Mouse (Mus musculus): ENCODE results near the gene Rfc5. TPM values are rescaled to one million over a fixed set of nuclear protein-coding genes. Genes with fewer than 3 reads are reported as not detected.
A peak's percentile ranks its signal among the peaks of the same experiment; 100 is the strongest.
"Not testable (repeated sequence)": the region's sequence is repeated elsewhere in the genome, so short reads cannot be mapped to it uniquely, and the experiment has no call there.

The Rfc5 gene
- total RNA-seq, 2 experiments from 2014 or later = 26.4 to 54.1 TPM

DNA sequence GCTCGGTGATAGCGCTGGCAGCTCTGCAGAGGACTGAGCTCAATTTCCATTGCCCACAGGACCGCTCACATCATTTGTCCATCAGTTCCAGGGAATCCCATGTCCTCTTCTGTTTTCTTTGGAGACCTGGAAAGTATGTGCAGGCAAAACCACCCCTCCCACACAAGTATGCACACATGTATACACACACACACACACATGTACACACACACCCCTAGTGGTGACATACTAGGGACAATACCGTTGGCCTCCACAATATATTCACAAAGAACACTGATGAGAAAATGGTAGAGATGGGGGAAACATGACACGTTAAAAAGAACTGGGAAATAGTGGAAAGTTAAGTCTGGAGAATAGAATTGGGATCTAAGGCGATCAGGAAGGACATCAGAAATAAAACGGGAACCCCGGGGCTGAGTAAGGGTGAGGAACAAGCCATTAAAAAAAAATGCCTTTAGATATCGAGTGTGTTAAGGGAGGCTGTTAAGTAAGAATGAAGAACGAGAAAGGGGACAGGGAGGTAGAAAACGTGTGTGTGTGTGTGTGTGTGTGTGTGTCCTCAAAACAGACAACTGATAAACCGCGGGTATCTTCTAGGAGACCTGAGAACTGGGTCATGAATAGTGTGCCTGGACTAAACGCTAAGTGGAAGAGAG, 33.1 kb downstream of the Rfc5 start:
- no peak for ATAC-seq (replicated peaks; ENCODE audit: low FRiP score, poor library complexity, severe bottlenecking)

DNA sequence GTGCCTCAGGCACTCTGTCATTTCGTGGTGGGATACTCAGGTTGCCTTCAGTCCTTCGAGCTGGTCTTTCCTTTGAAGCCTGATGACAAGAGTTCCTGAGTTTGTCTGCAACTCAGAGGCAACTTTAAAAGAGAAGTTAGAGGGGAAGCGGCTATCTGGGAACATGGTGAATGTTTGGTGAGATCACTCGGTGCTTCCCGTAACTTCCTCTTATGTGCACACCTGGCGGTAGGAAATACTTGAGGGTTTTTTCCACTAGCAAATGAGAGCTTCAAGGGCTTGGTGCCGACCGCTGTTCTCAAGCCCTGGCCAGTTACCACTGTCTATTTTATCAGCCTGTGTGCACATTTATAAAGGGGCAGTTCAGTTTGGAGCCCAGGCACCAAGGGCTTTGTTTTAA, 34.7 kb downstream of the Rfc5 start:
- ATAC-seq (replicated peaks; ENCODE audit: low FRiP score, poor library complexity, severe bottlenecking) = no peak

DNA sequence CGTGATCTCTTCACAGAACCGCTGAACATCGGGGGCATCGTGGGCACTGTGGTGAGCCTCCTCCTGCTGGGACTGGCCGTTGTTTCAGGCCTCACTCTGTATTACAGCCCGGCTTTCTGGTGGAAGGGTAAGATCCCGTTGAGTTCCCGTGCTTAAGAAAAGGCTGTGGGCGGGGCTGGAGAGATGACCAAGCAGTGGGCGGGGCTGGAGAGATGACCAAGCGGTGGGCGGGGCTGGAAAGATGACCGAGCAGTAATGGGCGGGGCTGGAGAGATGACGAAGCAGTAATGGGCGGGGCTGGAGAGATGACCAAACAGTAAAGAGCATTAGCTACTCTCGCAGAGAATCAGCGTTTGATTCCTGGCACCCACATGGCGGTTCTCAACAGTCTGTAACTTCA, 40.6 kb downstream of the Rfc5 start:
- ATAC-seq (replicated peaks; ENCODE audit: low FRiP score, poor library complexity, severe bottlenecking) = no peak

DNA sequence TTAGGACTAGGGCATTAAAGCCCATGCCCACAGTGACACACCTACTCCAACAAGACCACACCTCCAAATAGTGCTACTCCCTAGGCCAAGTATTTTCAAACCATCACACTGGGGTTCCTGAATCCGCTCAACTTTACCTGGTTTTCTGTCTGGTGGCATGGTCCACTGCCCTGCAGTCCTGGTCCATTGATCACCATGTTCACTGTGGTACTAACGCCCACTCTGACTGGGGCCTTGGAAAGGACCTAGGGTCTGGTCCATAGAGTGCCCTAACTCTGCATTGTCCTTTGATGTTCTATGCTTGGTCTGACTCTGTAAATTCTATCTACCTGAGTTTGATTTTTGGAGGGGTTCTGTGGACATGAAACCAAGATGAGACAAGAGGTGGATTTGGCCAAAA, 41.0 kb downstream of the Rfc5 start:
- no peak for ATAC-seq (replicated peaks; ENCODE audit: low FRiP score, poor library complexity, severe bottlenecking)

DNA sequence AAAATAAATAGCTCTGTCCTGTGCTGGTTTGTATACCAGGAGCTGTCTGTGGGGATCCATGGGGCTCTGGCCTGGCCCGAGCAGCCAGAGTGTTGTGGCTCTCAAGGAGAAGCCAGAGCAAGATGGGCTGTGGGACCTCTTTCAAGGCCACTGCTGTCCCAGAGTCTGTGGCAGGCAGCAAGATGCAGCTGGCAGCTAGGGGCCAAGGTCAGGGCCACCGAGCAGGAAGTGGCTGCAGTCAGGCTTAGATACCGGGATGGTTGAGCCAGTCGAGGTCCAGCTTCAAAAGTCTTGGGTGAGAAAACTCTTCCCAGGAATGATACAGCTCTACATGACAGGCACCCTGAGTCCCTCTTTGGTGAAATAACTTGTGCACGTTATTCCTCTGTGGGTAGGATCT, 41.8 kb downstream of the Rfc5 start:
- no peak for ATAC-seq (replicated peaks; ENCODE audit: low FRiP score, poor library complexity, severe bottlenecking)

DNA sequence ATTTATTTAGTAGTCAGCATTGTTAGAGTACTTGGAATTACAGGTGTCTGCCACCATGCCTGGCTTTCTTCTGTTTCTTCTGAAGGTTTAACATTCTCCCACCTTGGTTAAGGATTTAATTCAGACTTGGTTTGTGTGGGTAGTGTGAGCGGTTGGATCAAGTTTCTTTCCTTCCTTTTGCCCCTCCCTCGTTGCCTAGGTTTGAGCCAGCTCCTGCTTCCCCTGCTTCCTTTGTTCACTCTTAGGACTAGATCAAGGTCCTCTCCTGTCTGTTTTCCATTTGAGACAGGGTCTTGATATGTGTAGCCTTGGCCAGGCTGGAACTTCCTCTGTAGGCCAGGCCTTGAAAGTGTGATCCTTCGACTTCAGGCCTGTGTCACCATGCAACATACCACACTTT, 42.6 kb downstream of the Rfc5 start:
- ATAC-seq (replicated peaks; ENCODE audit: low FRiP score, poor library complexity, severe bottlenecking) = no peak

DNA sequence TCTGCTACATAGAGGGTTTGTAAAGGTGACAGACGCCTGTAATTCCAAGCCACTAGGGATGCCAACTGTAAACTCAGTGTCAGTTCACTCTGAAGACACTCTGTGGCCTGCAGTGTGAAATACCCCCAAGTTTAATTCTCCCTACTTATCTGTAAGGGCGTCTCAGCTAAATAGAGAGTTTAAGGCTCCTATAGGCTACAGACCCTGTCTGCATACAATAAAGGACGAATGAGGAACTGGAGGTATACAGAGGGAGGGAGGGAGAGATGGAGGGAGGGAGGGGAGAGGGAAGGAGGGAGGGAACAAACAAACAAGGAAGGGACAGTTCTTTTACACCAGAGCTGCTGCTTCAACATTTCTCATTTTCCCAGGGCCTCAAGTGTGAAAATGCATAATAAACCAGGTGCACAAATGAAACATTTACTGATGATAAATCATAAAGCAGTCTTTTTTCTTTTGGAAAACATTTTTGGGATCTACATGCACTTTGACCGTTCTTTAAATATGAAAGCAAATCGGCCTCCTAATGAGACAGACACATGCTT, 43.3 kb downstream of the Rfc5 start:
- no peak for ATAC-seq (replicated peaks; ENCODE audit: low FRiP score, poor library complexity, severe bottlenecking)

DNA sequence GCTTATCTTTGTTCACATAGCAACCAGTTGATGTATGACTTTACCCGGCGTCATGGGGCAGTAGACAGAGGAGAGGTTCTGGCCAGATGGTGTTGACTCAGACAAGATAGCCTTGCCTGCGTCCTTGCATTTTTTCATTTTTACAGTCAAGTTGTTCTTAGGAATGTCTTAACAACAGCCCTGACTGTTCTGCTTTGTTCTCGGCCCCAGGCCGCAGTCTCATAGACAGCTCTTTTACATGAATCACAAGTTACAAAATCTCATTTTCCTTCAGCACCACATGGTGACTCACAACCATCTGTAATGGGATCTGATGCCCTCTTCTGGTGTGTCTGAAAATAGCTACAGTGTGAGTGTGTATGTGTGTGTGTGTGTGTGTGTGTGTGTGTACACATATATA, 44.4 kb downstream of the Rfc5 start:
- not testable (repeated sequence) for ATAC-seq (replicated peaks; ENCODE audit: low FRiP score, poor library complexity, severe bottlenecking)

DNA sequence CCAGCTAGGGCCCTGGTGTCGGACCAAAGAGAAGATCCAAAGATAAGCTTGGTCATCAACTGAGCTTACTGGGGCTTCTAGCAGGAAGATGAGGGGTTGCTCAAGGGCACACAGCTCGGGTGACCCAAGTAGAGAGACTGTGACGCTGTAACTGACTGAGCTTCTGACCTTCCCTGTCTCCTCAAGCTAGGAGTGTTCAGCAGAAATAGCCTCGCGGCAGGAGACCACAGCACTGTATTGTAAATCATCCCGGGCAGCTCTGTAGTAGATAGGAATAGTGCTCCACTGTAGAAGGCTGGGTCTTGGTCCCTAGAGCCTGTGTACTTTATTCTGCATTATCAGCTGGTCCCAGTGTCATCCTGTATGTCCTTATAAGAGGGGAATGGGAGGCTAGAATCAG, 47.0 kb downstream of the Rfc5 start:
- ATAC-seq (replicated peaks; ENCODE audit: low FRiP score, poor library complexity, severe bottlenecking) = no peak

DNA sequence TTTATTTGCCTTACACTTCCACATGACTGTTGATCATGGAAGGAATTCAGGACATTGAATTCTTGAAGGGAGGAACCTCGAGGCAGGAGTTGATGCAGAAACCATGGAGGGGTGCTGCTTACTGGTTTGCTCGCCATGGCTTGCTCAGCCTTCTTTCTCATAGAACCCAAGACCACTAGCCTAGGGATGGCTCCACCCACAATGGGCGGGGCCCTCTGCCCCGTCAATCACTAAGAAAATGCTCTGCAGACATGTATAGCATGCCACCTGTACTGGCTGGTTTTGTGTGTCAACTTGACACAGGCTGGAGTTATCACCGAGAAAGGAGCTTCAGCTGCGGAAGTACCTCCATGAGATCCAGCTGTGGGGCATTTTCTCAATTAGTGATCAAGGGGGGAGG, 48.8 kb downstream of the Rfc5 start:
- no peak for ATAC-seq (replicated peaks; ENCODE audit: low FRiP score, poor library complexity, severe bottlenecking)

DNA sequence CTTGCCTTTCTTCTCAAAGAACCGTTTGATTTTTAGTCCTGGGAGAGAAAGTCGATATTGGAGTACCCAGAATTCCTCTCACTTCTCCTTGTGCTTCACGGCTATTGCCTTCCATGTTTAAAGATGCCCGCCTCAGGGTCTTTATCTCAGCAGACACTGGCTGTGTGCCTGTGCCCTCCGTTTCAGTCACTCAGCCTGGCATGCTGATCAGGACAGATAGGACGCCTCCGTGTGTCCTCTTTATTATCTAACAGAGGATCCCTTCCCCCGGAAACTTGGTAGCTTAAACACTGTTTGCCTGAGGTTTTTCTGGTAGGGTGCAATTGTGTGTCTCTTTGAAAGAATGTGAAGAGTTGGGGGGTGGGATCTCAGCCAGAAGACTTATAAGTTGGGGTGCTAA, 50.3 kb downstream of the Rfc5 start:
- 0 out of 2 replicates have a peak, but pooled peaks have one; percentile 39 for ATAC-seq (replicated peaks; ENCODE audit: low FRiP score, poor library complexity, severe bottlenecking)

DNA sequence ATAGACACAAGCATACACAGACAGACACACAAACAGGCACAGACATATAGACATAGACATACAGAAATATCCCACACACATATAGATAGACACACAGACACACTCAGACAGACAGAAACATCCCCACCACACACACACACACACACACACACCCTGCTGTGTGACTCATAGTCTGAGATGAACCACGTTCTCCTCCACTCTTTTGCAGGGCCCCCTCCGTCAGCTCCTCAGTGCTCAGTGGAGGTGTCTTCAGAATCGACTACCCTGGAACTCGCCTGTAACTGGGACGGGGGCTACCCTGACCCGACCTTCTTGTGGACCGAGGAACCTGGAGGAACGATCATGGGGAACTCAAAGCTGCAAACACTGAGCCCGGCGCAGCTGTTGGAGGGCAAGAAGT, 50.8 kb downstream of the Rfc5 start:
- ATAC-seq (replicated peaks; ENCODE audit: low FRiP score, poor library complexity, severe bottlenecking) = no peak

DNA sequence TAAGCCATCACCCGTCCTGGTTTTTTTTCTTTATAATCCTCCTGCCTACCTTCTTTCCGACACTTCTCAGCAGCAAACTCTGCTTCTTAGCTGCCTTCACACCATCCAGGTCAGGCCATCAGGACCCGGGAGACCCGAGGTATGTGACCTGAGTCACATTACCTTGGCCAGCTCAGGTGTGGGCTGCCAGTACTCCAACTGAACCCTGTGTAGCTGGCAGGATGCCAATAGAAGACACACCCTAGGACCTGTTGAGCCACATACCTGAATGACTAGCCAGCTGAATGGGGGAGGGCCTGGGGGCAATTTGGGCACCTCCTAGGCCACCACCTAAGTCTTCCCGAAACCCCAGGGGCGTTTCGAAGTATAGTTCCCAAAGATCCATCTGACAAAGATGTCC, 58.4 kb downstream of the Rfc5 start:
- no peak for ATAC-seq (replicated peaks; ENCODE audit: low FRiP score, poor library complexity, severe bottlenecking)

Other genes starting within 250 kb of the Rfc5 start
- 31.4 and 46.9 TPM in 2 replicates for gene Pebp1, start 101.4 kb downstream of the Rfc5 start, total RNA-seq (2015; ENCODE audit: low replicate concordance)
- gene Pebp1, start 101.4 kb downstream of the Rfc5 start, total RNA-seq (2017; ENCODE audit: low replicate concordance) = 11.6 and 17.5 TPM in 2 replicates
- gene Vsig10, start 70.0 kb downstream of the Rfc5 start, total RNA-seq (2015; ENCODE audit: low replicate concordance) = not detected in 2 replicates
- gene Vsig10, start 70.0 kb downstream of the Rfc5 start, total RNA-seq (2017; ENCODE audit: low replicate concordance) = 0.98 TPM in 1 of 2 replicates, not detected in the other
- gene Wsb2, start 31.7 kb downstream of the Rfc5 start, total RNA-seq (2015; ENCODE audit: low replicate concordance) = 6.1 and 13.4 TPM in 2 replicates
- gene Wsb2, start 31.7 kb downstream of the Rfc5 start, total RNA-seq (2017; ENCODE audit: low replicate concordance) = 3.8 and 7.7 TPM in 2 replicates
- under 0.01 and 0.36 TPM in 2 replicates for gene Ksr2, start 25.0 kb upstream of the Rfc5 start, total RNA-seq (2015; ENCODE audit: low replicate concordance)
- gene Ksr2, start 25.0 kb upstream of the Rfc5 start, total RNA-seq (2017; ENCODE audit: low replicate concordance) = not detected in 2 replicates